Mouse (Mus musculus): Measurements from ENCODE around the gene Zfp652. TPM values are rescaled to one million over a fixed set of nuclear protein-coding genes. Genes with fewer than 3 reads are reported as not detected.
A peak's percentile ranks its signal among the peaks of the same experiment; 100 is the strongest.
"Not testable (repeated sequence)": the region's sequence is repeated elsewhere in the genome, so short reads cannot be mapped to it uniquely, and the experiment has no call there.

Gene Zfp652
- polyA plus RNA-seq, 1 experiment from 2014 or later: 24.9 TPM

DNA sequence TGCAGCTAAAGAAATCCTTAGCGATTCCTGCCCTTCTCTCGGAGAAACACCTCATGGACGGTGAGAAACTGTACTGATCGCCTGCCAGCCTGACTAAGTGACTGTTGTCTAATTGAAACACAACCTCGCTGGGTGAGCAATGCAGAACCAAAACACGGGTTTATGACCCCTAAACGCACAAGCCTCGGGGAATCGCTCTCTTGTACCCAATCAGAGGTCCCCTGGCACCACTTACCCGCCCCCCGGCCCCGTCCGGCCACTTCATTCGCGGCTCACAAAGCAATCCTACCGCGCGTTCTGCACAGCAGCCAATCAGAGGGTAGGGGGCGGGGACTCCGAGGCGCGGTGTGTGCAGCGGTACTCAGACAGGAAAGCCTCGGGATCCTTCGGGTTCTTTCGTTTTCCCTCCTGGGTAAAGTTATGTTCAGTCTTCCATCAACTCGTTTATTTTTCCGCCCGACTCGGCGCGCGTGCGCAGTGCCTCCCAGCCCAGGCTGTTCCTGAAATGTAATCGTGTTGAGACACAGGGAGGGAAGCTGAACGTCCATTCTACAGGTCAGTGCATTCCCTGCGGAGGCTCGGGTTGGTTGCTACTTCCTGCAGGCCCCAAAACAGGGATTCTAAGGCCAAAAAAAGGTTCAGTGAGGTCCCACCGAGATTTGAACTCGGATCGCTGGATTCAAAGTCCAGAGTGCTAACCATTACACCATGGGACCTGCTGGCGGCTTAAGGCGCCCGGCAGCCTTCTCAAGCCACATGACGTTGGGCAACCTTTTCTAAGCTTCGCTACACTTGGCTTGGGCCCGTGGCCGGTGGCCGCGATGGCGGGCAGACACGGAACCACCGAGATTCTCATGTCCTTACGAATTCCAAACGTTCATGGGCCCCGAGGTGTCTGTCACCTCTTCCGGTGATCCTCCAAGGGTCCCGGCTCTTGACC lies 146.3 kb downstream of the Zfp652 start:
- Histone ChIP-seq H3K4me1 (replicated peaks) (peaks cover 15% of the 10 kb centered on the region), H3K9ac (replicated peaks) (peak overlapping the region; percentile 60), H3K4me3 (replicated peaks) (peak overlapping the region; percentile 71), H3K27me3 (no peaks in the 10 kb centered on the region), H3K27ac (peak overlapping the region; percentile 95), H3K9me3 (no peaks in the 10 kb centered on the region), H3K36me3 (no peaks in the 10 kb centered on the region), H3K4me2 (peak overlapping the region; percentile 75)
- under 1% methylated on average over 58 of the region's 58 CpGs for WGBS
- ATAC-seq (ENCODE audit: insufficient number of reproducible peaks, insufficient read depth, low FRiP score, low TSS enrichment, low read depth): peak; percentile 98

DNA sequence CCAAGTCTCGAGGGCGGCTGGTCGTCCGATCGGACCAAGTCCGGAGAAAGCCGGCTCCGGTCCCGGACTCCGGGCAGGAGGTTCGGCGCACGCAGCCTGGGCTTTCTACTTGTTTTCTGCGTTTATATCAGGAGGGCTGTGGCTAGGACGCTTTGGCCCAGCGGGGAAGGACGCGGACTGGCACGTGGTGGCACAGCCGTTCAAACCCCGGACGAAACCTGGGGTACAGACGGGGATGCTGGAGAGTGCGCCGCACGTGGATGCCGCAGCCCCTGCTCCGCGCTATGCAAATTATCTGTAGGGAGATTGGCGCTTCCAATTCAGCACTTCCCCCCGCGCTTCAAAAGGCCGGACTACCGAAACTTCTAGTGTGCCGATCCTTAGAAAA lies 147.0 kb downstream of the Zfp652 start:
- peak; percentile 48 for ATAC-seq (ENCODE audit: insufficient number of reproducible peaks, insufficient read depth, low FRiP score, low TSS enrichment, low read depth)
- under 1% methylated on average over 35 of the region's 35 CpGs for WGBS
- H3K36me3 ChIP-seq: no peaks in the 10 kb centered on the region

DNA sequence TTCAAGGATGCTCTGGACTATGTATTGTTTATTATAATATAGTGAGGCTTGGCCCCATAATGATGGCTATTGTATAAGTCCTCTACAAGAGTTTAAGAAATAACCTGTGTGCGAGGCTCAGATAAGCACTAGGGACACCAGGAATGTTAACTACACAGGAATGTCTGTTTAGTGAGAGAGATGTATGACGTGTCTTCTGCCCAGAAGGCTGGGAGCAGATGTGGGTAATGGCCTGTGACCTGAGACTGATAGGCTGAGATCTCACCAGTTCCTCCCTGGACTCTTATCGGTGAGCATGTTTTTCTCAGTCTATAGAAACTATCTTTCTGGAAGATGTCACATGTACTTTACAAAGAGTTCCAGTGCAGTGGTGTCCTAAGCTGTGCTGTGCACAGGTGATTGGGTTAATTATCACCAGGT lies 147.6 kb downstream of the Zfp652 start:
- Histone ChIP-seq H3K4me3 (replicated peaks) (peak overlapping the region; percentile 71), H3K27me3 (no peaks in the 10 kb centered on the region), H3K4me1 (replicated peaks) (peaks cover 15% of the 10 kb centered on the region), H3K9me3 (no peaks in the 10 kb centered on the region), H3K36me3 (no peaks in the 10 kb centered on the region), H3K4me2 (peak overlapping the region; percentile 75), H3K27ac (0 out of 2 replicates have a peak overlapping the region, but pooled peaks have one; percentile 95), H3K9ac (replicated peaks) (peak overlapping the region; percentile 60; the same call in 1 of the 2 replicates)
- ATAC-seq (ENCODE audit: insufficient number of reproducible peaks, insufficient read depth, low FRiP score, low TSS enrichment, low read depth): no peak
- 36% methylated on average over 3 of the region's 3 CpGs for WGBS

More for the DNA sequence above, 147.0 kb downstream of the Zfp652 start:
- H3K9me3 ChIP-seq: no peaks in the 10 kb centered on the region
- peak overlapping the region; percentile 60 for H3K9ac ChIP-seq (replicated peaks)
- peak overlapping the region; percentile 95 for H3K27ac ChIP-seq
- peak overlapping the region; percentile 75 for H3K4me2 ChIP-seq
- peaks cover 15% of the 10 kb centered on the region for H3K4me1 ChIP-seq (replicated peaks)
- H3K4me3 ChIP-seq (replicated peaks): peak overlapping the region; percentile 71
- no peaks in the 10 kb centered on the region for H3K27me3 ChIP-seq

GRCm38 (mm10) chr11:95861397-95861796 lies 148.9 kb downstream of the Zfp652 start:
- no peak for ATAC-seq (ENCODE audit: insufficient number of reproducible peaks, insufficient read depth, low FRiP score, low TSS enrichment, low read depth)
- no peak overlapping the region for H3K4me3 ChIP-seq (replicated peaks)
- H3K4me2 ChIP-seq: no peak overlapping the region
- H3K36me3 ChIP-seq: no peaks in the 10 kb centered on the region
- peaks cover 15% of the 10 kb centered on the region for H3K4me1 ChIP-seq (replicated peaks)
- H3K27ac ChIP-seq: no peak overlapping the region
- WGBS: 94% methylated on average over 8 of the region's 8 CpGs
- no peak overlapping the region for H3K9ac ChIP-seq (replicated peaks)
- H3K27me3 ChIP-seq: no peaks in the 10 kb centered on the region
- H3K9me3 ChIP-seq: no peaks in the 10 kb centered on the region

DNA sequence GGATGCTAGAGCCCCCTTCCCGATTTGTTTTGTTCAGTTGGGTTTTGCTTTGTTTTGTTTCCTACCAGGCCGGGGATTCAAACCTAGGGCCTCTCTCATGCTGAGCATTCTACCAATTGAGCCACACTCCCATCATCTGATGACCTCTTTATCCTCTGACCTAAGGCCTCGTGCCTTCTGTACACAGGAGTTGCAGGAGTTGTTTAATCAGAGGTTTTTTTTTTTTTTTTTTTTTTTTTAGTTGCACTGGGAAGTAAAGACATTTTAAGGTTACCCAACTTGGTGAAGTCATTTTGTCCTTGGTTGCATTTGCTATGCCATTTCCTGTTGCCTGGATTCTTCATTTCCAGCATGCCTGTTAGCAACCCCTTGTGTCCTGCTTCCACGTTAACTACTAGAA lies 157.0 kb downstream of the Zfp652 start:
- Histone ChIP-seq H3K27me3 (no peaks in the 10 kb centered on the region), H3K4me1 (replicated peaks) (no peaks in the 10 kb centered on the region), H3K9me3 (no peaks in the 10 kb centered on the region; the same call in 1 of the 2 replicates), H3K9ac (replicated peaks) (no peak overlapping the region), H3K27ac (no peak overlapping the region), H3K4me2 (no peak overlapping the region), H3K36me3 (no peaks in the 10 kb centered on the region), H3K4me3 (replicated peaks) (no peak overlapping the region)
- WGBS: 83% methylated on average over 4 of the region's 4 CpGs
- ATAC-seq (ENCODE audit: insufficient number of reproducible peaks, insufficient read depth, low FRiP score, low TSS enrichment, low read depth): no peak

GRCm38 (mm10) chr11:95869918-95870470 lies 157.5 kb downstream of the Zfp652 start:
- Histone ChIP-seq H3K27me3 (no peaks in the 10 kb centered on the region), H3K9me3 (no peaks in the 10 kb centered on the region; the same call in 1 of the 2 replicates), H3K4me3 (replicated peaks) (no peak overlapping the region), H3K4me1 (replicated peaks) (no peaks in the 10 kb centered on the region), H3K36me3 (no peaks in the 10 kb centered on the region), H3K27ac (no peak overlapping the region), H3K9ac (replicated peaks) (no peak overlapping the region), H3K4me2 (no peak overlapping the region)
- 74% methylated on average over 6 of the region's 6 CpGs for WGBS
- no peak for ATAC-seq (ENCODE audit: insufficient number of reproducible peaks, insufficient read depth, low FRiP score, low TSS enrichment, low read depth)

DNA sequence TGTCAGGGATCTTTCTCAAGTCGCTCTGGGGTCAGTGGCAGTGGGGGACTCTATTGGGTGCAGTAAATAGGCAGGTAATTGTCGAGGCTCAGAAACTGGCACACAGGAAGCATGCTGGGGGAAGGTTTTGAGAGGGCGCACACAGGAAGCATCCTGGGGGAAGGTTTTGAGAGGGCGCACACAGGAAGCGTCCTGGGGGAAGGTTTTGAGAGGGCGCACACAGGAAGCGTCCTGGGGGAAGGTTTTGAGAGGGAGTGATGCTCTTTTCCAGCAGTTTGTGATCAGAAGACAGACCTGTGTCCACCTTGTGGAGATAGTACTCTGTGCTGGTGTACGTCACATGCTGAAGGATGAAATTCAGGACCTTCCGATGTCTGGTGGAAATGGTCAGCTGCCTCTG lies 163.3 kb downstream of the Zfp652 start:
- no peaks in the 10 kb centered on the region for H3K36me3 ChIP-seq
- no peaks in the 10 kb centered on the region; the same call in 1 of the 2 replicates for H3K9me3 ChIP-seq
- no peaks in the 10 kb centered on the region for H3K4me1 ChIP-seq (replicated peaks)
- WGBS: 32% methylated on average over 9 of the region's 9 CpGs
- no peak overlapping the region for H3K9ac ChIP-seq (replicated peaks)
- H3K27ac ChIP-seq: no peak overlapping the region
- no peaks in the 10 kb centered on the region; the same call in 1 of the 2 replicates for H3K27me3 ChIP-seq
- ATAC-seq (ENCODE audit: insufficient number of reproducible peaks, insufficient read depth, low FRiP score, low TSS enrichment, low read depth): no peak
- H3K4me2 ChIP-seq: no peak overlapping the region
- H3K4me3 ChIP-seq (replicated peaks): no peak overlapping the region

DNA sequence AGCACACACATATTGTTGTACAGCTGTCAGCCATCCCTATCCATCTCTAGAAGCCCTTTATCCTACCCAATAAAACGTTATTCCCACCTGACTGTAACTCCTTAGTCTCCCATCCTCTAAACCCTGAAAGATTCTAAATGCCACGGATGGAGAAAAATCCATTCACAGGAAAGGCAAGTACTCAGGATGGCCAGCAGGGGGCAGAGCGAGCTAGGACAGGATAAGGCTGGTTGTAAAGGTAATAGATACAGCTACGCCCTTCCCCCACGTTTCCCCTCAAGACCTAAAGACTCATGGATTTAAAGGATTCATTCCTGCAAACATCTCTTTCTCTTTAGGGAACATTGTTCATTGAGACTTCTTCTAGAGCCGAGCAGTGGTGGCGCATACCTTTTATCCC lies 163.8 kb downstream of the Zfp652 start:
- Histone ChIP-seq H3K27ac (no peak overlapping the region), H3K4me1 (replicated peaks) (no peaks in the 10 kb centered on the region), H3K36me3 (no peaks in the 10 kb centered on the region), H3K27me3 (peaks cover 3% of the 10 kb centered on the region; the same call in 1 of the 2 replicates), H3K9me3 (no peaks in the 10 kb centered on the region; the same call in 1 of the 2 replicates), H3K9ac (replicated peaks) (no peak overlapping the region), H3K4me2 (no peak overlapping the region), H3K4me3 (replicated peaks) (no peak overlapping the region)
- no peak for ATAC-seq (ENCODE audit: insufficient number of reproducible peaks, insufficient read depth, low FRiP score, low TSS enrichment, low read depth)
- WGBS: 26% methylated on average over 7 of the region's 7 CpGs

DNA sequence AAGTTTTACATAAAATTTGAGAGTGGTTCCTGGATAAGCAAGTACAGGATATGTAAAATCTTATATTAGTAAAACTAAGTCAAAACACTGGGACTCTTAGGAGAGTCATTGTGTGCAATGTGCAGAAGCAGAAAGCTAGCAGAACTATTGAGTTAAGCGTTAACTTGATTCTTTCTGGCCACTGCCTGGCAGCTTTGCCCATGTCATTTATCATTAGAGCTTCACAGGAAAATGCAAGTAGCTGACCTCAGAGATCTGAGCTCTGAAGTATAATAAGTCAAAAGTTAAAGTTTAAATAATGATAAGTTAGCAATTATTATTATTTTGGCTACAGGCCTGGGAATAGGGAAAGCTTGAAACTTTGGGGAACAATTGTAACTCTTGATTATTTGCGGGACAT lies 167.4 kb downstream of the Zfp652 start:
- not testable (repeated sequence) for H3K9me3 ChIP-seq; H3K9ac ChIP-seq (replicated peaks); H3K36me3 ChIP-seq; ATAC-seq (ENCODE audit: insufficient number of reproducible peaks, insufficient read depth, low FRiP score, low TSS enrichment, low read depth); H3K4me2 ChIP-seq; H3K27ac ChIP-seq; H3K4me1 ChIP-seq (replicated peaks); H3K27me3 ChIP-seq; H3K4me3 ChIP-seq (replicated peaks)
- 80% methylated on average over 2 of the region's 2 CpGs for WGBS

All from limb, embryonic 12.5 days (tissue).